Mouse (Mus musculus) liver, postnatal 0 days (tissue): ENCODE measurements at regions not wholly inside any gene's neighbourhood (a gene's known extent, or its start where the extent isn't known, plus 50 kb on each side); places are given as distances from the start of the nearest gene placed in this dataset.

Experiments
- CTCF ChIP-seq: sonication (generic); IDR thresholded peaks from 2 replicates; pipeline ENCODE4 v1.5.1; 2016; ENCODE audit warnings: antibody characterized with exemption, low read depth
- EP300 ChIP-seq: IDR thresholded peaks from 2 replicates; pipeline ENCODE4 v1.6.1; 2016; ENCODE audit warnings: antibody characterized with exemption, low read depth, mild to moderate bottlenecking

- TF ChIP-seq EP300, result no peak
- no peak for TF ChIP-seq CTCF
These were observed 346.4 kb upstream of the Rgma start for GRCm38 (mm10) chr7:73028952-73029351.
